Mouse (Mus musculus): ENCODE measurements around the gene Msi1.

DNA sequence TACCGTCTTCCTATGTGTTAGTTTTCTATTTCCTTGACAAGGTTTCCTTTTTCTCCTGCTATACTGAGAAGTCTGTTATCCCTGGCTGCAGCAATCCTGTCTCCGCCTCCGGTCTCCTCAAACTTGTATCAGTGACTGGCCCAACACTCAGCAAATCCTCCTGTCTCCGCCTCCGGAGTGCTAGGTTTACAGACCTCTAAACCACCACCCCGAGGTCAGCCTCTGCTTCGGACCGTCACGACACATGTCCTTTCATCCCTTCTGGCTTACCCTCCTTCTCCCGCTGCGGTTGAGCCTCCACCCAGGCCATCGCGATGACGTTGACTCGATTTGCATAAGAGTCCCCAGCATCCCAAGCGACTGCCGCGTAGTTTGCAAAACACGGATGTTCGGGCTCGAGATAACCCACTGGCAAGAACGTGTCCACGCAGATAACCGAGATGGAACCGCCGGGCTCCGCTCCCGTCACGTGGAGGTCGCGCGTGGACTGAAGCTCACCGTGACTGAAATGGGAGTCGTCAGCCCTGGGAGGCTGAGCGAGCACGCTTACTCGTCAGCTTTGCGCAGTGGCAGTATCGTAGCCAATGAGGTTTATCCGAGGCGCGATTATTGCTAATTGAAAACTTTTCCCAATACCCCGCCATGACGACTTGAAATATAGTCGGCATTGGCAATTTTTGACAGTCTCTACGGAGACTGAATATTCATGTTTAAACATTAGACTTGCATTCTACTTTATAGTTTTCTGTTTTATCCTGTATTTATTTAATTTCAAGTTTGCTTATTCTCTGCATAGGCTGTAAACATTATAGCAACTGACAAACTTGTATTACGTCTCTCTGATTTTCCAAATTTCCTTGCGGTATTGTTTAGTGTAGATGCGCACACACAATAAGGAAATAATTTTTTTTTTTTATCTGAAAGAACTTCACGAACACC, 60.6 kb downstream of the Msi1 start:
- TF ChIP-seq CTCF (IDR thresholded peaks at IDR 0.05; ENCODE audit: low read depth) (no peak), EP300 (IDR thresholded peaks at IDR 0.05; ENCODE audit: low read depth) (peak; percentile 47; the same call in 1 of the 2 replicates)
